Mouse (Mus musculus): Measurements from ENCODE around the gene Tfdp2.

GRCm38 (mm10) chr9:96261101-96261500 is 65.0 kb downstream of the Tfdp2 start:
- TF ChIP-seq CTCF (IDR thresholded peaks at IDR 0.05) = no peak
- TF ChIP-seq EP300 (IDR thresholded peaks at IDR 0.05) = no peak
